Mouse (Mus musculus) brain, adult 2 months (tissue): ENCODE measurements at regions not wholly inside any gene's neighbourhood (a gene's known extent, or its start where the extent isn't known, plus 50 kb on each side); places are given as distances from the start of the nearest gene placed in this dataset.

Experiments used
- DNase-seq: peaks from one replicate; pipeline ENCODE4 v3.0.0; 2011; ENCODE audit warnings: low read depth, low spot score

GRCm38 (mm10) chr3:112733205-112733604, 525.4 kb downstream of the Amy2a5 start:
- peak; percentile 2 for DNase-seq

GRCm38 (mm10) chr3:112699531-112700125, 559.0 kb downstream of the Amy2a5 start:
- DNase-seq = peak; percentile 24

- peak; percentile 10 for DNase-seq
Measured at GRCm38 (mm10) chr3:112688151-112688550, 570.5 kb downstream of the Amy2a5 start.

GRCm38 (mm10) chr3:112638581-112638980, 620.1 kb downstream of the Amy2a5 start:
- DNase-seq = no peak

GRCm38 (mm10) chr3:112603470-112603869, 655.2 kb downstream of the Amy2a5 start:
- DNase-seq = no peak

GRCm38 (mm10) chr3:112582314-112582713, 676.3 kb downstream of the Amy2a5 start:
- DNase-seq = peak; percentile 25
